ENCODE assay signal across 8 mouse cellular contexts in the genomic region with DNA sequence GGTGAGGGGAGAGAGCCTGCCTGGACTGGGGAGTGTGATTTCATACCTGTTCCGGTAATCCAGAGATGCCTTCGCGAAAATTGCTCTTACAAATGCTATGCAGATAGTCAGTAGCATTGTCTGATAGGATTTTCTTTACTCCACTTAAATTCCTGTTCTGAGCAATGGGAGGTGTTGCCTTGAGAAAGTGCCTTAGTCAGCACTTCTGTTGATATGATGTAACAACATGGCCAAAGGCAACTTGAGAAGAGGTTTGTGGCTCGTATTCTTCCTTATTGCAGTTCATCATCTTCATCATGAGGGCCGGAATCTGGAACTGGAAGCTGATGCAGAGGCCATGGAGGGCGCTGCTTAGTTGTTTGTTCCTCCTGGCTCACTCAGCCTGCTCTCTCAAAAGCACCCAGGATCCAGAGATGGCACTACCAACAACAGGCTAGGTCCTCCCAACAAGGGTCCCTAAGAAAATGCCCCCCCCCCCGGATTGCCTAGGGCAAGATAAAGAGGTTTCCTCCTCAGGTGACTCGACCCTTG. TPM values are rescaled to one million over a fixed set of nuclear protein-coding genes. Genes with fewer than 3 reads are reported as not detected.
A peak's percentile ranks its signal among the peaks of the same experiment; 100 is the strongest.
DNase-seq lines count a peak whose midpoint lies in the region; ATAC-seq and TF ChIP-seq lines count a peak whose summit lies in the region.

No protein-coding gene starts in this region.

- H3K4me1 ChIP-seq in kidney, adult 2 months (ENCODE audit: control insufficient read depth, insufficient read depth, low read length) = peaks cover 10% of the 10 kb centered on the region; the same call in 1 of the 2 replicates
- H3K4me1 ChIP-seq in hindbrain, embryonic 15.5 days (replicated peaks) = peaks cover 43% of the 10 kb centered on the region
- peaks cover 17% of the 10 kb centered on the region for H3K4me1 ChIP-seq in midbrain, embryonic 14.5 days (ENCODE audit: control insufficient read depth, insufficient read depth, low read length)

- no peaks in the 10 kb centered on the region for H3K9me3 ChIP-seq in hindbrain, embryonic 15.5 days
- H3K9me3 ChIP-seq in midbrain, embryonic 14.5 days (ENCODE audit: control insufficient read depth, low read length) = no peaks in the 10 kb centered on the region

- no peaks in the 10 kb centered on the region for H3K36me3 ChIP-seq in kidney, adult 2 months (ENCODE audit: control insufficient read depth, insufficient read depth, low read length)
- H3K36me3 ChIP-seq in hindbrain, embryonic 15.5 days = no peaks in the 10 kb centered on the region
- H3K36me3 ChIP-seq in midbrain, embryonic 14.5 days (ENCODE audit: control insufficient read depth, insufficient read depth, low read length) = peaks cover 11% of the 10 kb centered on the region; the same call in 1 of the 2 replicates

- peak overlapping the region; percentile 25; the same call in 1 of the 2 replicates for H3K9ac ChIP-seq in hindbrain, embryonic 15.5 days
- peak overlapping the region; percentile 99; the same call in 1 of the 2 replicates for H3K9ac ChIP-seq in midbrain, embryonic 14.5 days (replicated peaks; ENCODE audit: low read length)

- 51% methylated on average over 8 of the region's 8 CpGs for WGBS in kidney, adult 2 months
- WGBS in hindbrain, embryonic 15.5 days = 72% methylated on average over 8 of the region's 8 CpGs
- 76% methylated on average over 8 of the region's 8 CpGs for WGBS in midbrain, embryonic 14.5 days

- H3K27ac ChIP-seq in kidney, adult 2 months (ENCODE audit: insufficient read depth, low read depth, low read length) = no peak overlapping the region
- no peak overlapping the region for H3K27ac ChIP-seq in hindbrain, embryonic 15.5 days (replicated peaks)
- no peak overlapping the region for H3K27ac ChIP-seq in midbrain, embryonic 14.5 days (replicated peaks; ENCODE audit: low read depth, low read length)

- TF ChIP-seq CTCF in kidney, adult 2 months (conservative IDR thresholded peaks at IDR 0.05; ENCODE audit: insufficient read depth, insufficient read length, low read depth, low read length) = no peak

- no peaks in the 10 kb centered on the region for H3K27me3 ChIP-seq in kidney, adult 2 months (replicated peaks; ENCODE audit: control insufficient read depth, insufficient read depth, low read length)
- no peaks in the 10 kb centered on the region for H3K27me3 ChIP-seq in hindbrain, embryonic 15.5 days
- H3K27me3 ChIP-seq in midbrain, embryonic 14.5 days (ENCODE audit: control insufficient read depth, insufficient read depth, low read length) = no peaks in the 10 kb centered on the region

- ATAC-seq in hindbrain, embryonic 15.5 days (ENCODE audit: low FRiP score, low read depth) = no peak
- no peak for ATAC-seq in midbrain, embryonic 14.5 days (ENCODE audit: low FRiP score, low TSS enrichment)
- no peak for ATAC-seq in cerebellum, adult (ENCODE audit: insufficient number of reproducible peaks, low FRiP score, low TSS enrichment)

- DNase-seq in kidney, adult 2 months = peak; percentile 36
- DNase-seq in kidney, adult 11 months = no peak
- DNase-seq in brain, adult 2 months (ENCODE audit: low read depth, low spot score) = peak; percentile 19
- no peak for DNase-seq in midbrain, embryonic 14.5 days
- no peak for DNase-seq in gastrocnemius, adult 18-20 months (ENCODE audit: low spot score)
- no peak for DNase-seq in ovary, postnatal 36 days (ENCODE audit: low spot score)

- H3K4me3 ChIP-seq in kidney, adult 2 months (ENCODE audit: insufficient read depth, low read depth, low read length) = no peak overlapping the region
- peak overlapping the region; percentile 88 for H3K4me3 ChIP-seq in hindbrain, embryonic 15.5 days
- peak overlapping the region; percentile 92 for H3K4me3 ChIP-seq in midbrain, embryonic 14.5 days (replicated peaks; ENCODE audit: low read depth, low read length)

- TF ChIP-seq POLR2A in kidney, adult 2 months (IDR thresholded peaks at IDR 0.05; ENCODE audit: low read depth, low read length) = no peak

- peak overlapping the region; percentile 58 for H3K4me2 ChIP-seq in hindbrain, embryonic 15.5 days
- H3K4me2 ChIP-seq in midbrain, embryonic 14.5 days (ENCODE audit: low read length) = peak overlapping the region; percentile 71

RNA-seq across cellular contexts. Expression of a gene that starts 2.3 kb away (rescaled TPM):
- 34.3 and 37.6 TPM in 2 replicates for polyA plus RNA-seq in kidney, adult 2 months (2012; rRNA removed)
- polyA plus RNA-seq in hindbrain, embryonic 15.5 days (2015; fragmentation: Nextera tagmentation; extraction: Ambion mirVana) = 44.1 and 44.6 TPM in 2 replicates
- polyA plus RNA-seq in midbrain, embryonic 14.5 days (2014; fragmentation: Nextera tagmentation; extraction: Ambion mirVana) = 45.0 and 54.0 TPM in 2 replicates
- total RNA-seq in gastrocnemius, adult 18-20 months (2021) = 10 to 100 TPM; 20.7 to 22.6 TPM

RNA-seq across cellular contexts. Expression of a gene that starts 12.1 kb away (rescaled TPM):
- polyA plus RNA-seq in kidney, adult 2 months (2012; rRNA removed) = 16.8 and 17.6 TPM in 2 replicates
- polyA plus RNA-seq in hindbrain, embryonic 15.5 days (2015; fragmentation: Nextera tagmentation; extraction: Ambion mirVana) = 65.2 and 72.8 TPM in 2 replicates
- 67.8 and 90.2 TPM in 2 replicates for polyA plus RNA-seq in midbrain, embryonic 14.5 days (2014; fragmentation: Nextera tagmentation; extraction: Ambion mirVana)
- 1 to 10 TPM; 4.6 to 5.1 TPM for total RNA-seq in gastrocnemius, adult 18-20 months (2021)

Comparison
In these comparisons a context has a peak if more than half of its experiments do, and no peak if none do; other contexts are left out.
1. DNase-seq: peak in kidney, adult 2 months (single experiment) and brain, adult 2 months (single experiment); none in kidney, adult 11 months (single experiment), midbrain, embryonic 14.5 days (single experiment), gastrocnemius, adult 18-20 months (single experiment) and ovary, postnatal 36 days (single experiment).